Mouse (Mus musculus) heart, embryonic 13.5 days (tissue): ENCODE measurements around the gene Htt. TPM values are rescaled to one million over a fixed set of nuclear protein-coding genes. Genes with fewer than 3 reads are reported as not detected.

Source experiments
- ATAC-seq: fragments of 200-750 bp; cut with Nextera tagmentation; 2 replicates; pipeline ENCODE4 v1.8.0; 2017; ENCODE audit warnings: moderate TSS enrichment; ENCODE audit not compliant: insufficient number of reproducible peaks, low FRiP score, low TSS enrichment; ENCODE audit errors: extremely low read depth
- H3K27ac ChIP-seq: fragments of 300-500 bp; sonication (generic); replicated peaks from 2 replicates; pipeline ENCODE4 v1.5.1; 2015; ENCODE audit warnings: moderate library complexity, mild to moderate bottlenecking, inconsistent platforms
- H3K27me3 ChIP-seq: fragments of 300-500 bp; sonication (generic); replicated peaks from 2 replicates; pipeline ENCODE4 v1.6.1; 2015; ENCODE audit warnings: mild to moderate bottlenecking, inconsistent platforms
- H3K36me3 ChIP-seq: fragments of 300-500 bp; sonication (generic); 2 replicates; pipeline ENCODE4 v1.6.1; 2015; ENCODE audit warnings: mild to moderate bottlenecking, inconsistent platforms
- H3K4me1 ChIP-seq: fragments of 300-500 bp; sonication (generic); 2 replicates; pipeline ENCODE4 v1.6.1; 2015; ENCODE audit warnings: inconsistent platforms
- H3K4me2 ChIP-seq: fragments of 300-500 bp; sonication (generic); 2 replicates; pipeline ENCODE4 v1.6.1; 2015; ENCODE audit warnings: inconsistent platforms, mild to moderate bottlenecking, moderate library complexity
- H3K4me3 ChIP-seq: fragments of 300-500 bp; sonication (generic); 2 replicates; pipeline ENCODE4 v1.5.1; 2015; ENCODE audit warnings: moderate library complexity, mild to moderate bottlenecking, inconsistent platforms
- H3K9ac ChIP-seq: fragments of 300-500 bp; sonication (generic); 2 replicates; pipeline ENCODE4 v1.6.1; 2015; ENCODE audit warnings: inconsistent platforms, mild to moderate bottlenecking, moderate library complexity
- H3K9me3 ChIP-seq: fragments of 300-500 bp; sonication (generic); 2 replicates; pipeline ENCODE4 v1.6.1; 2016; ENCODE audit warnings: inconsistent platforms
- WGBS: fragments of 180-500 bp; shearing (Covaris S2); methylation state at CpG from one replicate; pipeline ENCODE4 v1.1.7; 2015; ENCODE audit warnings: mixed read lengths; 5-methylcytosine and 5-hydroxymethylcytosine counted together
- polyA plus RNA-seq: library from polyadenylated mRNA; unstranded; fragments of >200 nt; fragmentation: Nextera tagmentation; extraction: Ambion mirVana; gene quantifications from 2 replicates; pipeline ENCODE4 v1.2.1, GENCODE M21; 2015

The Htt gene
- polyA plus RNA-seq, 1 experiment from 2014 or later = 8.4 TPM

- Histone ChIP-seq H3K27me3 (no peaks in the 10 kb centered on the region), H3K9me3 (no peaks in the 10 kb centered on the region), H3K4me3 (no peak overlapping the region), H3K9ac (no peak overlapping the region; the same call in 1 of the 2 replicates), H3K36me3 (peaks cover 13% of the 10 kb centered on the region), H3K4me2 (no peak overlapping the region), H3K4me1 (peaks cover 19% of the 10 kb centered on the region), H3K27ac (peak overlapping the region; percentile 29; the same call in 1 of the 2 replicates)
- no peak for ATAC-seq
- WGBS = 0% methylated on average over 1 of the region's 1 CpGs
Observed at GRCm38 (mm10) chr5:34915801-34916200, 154.3 kb downstream of the Htt start.

- WGBS = 76% methylated on average over 10 of the region's 10 CpGs
- H3K27ac ChIP-seq = no peak overlapping the region
- no peak overlapping the region for H3K4me2 ChIP-seq
- no peak for ATAC-seq
- peaks cover 13% of the 10 kb centered on the region for H3K36me3 ChIP-seq
- no peak overlapping the region for H3K9ac ChIP-seq
- no peak overlapping the region for H3K4me3 ChIP-seq
- peaks cover 19% of the 10 kb centered on the region for H3K4me1 ChIP-seq
- no peaks in the 10 kb centered on the region for H3K9me3 ChIP-seq
- no peaks in the 10 kb centered on the region for H3K27me3 ChIP-seq
Observed at GRCm38 (mm10) chr5:34917234-34917655, 155.7 kb downstream of the Htt start.

GRCm38 (mm10) chr5:34918785-34919184 is 157.2 kb downstream of the Htt start:
- no peaks in the 10 kb centered on the region for H3K9me3 ChIP-seq
- WGBS = 70% methylated on average over 3 of the region's 3 CpGs
- no peak overlapping the region for H3K27ac ChIP-seq
- H3K27me3 ChIP-seq = no peaks in the 10 kb centered on the region
- peaks cover 19% of the 10 kb centered on the region for H3K4me1 ChIP-seq
- peaks cover 24% of the 10 kb centered on the region for H3K36me3 ChIP-seq
- H3K9ac ChIP-seq = no peak overlapping the region
- H3K4me2 ChIP-seq = no peak overlapping the region
- no peak for ATAC-seq
- H3K4me3 ChIP-seq = no peak overlapping the region

GRCm38 (mm10) chr5:34922531-34922930 is 161.0 kb downstream of the Htt start:
- no peak overlapping the region for H3K4me2 ChIP-seq
- no peak overlapping the region for H3K4me3 ChIP-seq
- WGBS = 72% methylated on average over 6 of the region's 6 CpGs
- ATAC-seq = no peak
- H3K27me3 ChIP-seq = no peaks in the 10 kb centered on the region
- no peak overlapping the region for H3K27ac ChIP-seq
- H3K9ac ChIP-seq = no peak overlapping the region
- H3K36me3 ChIP-seq = peaks cover 50% of the 10 kb centered on the region
- H3K9me3 ChIP-seq = no peaks in the 10 kb centered on the region
- peaks cover 15% of the 10 kb centered on the region; the same call in 1 of the 2 replicates for H3K4me1 ChIP-seq

GRCm38 (mm10) chr5:34923920-34924319 is 162.4 kb downstream of the Htt start:
- no peak overlapping the region for H3K4me3 ChIP-seq
- no peak overlapping the region for H3K9ac ChIP-seq
- H3K27me3 ChIP-seq = no peaks in the 10 kb centered on the region
- no peaks in the 10 kb centered on the region for H3K9me3 ChIP-seq
- no peak overlapping the region for H3K27ac ChIP-seq
- H3K36me3 ChIP-seq = peaks cover 50% of the 10 kb centered on the region
- peaks cover 8% of the 10 kb centered on the region; the same call in 1 of the 2 replicates for H3K4me1 ChIP-seq
- H3K4me2 ChIP-seq = no peak overlapping the region
- no peak for ATAC-seq
- 77% methylated on average over 4 of the region's 4 CpGs for WGBS

GRCm38 (mm10) chr5:34924519-34924918 is 163.0 kb downstream of the Htt start:
- no peak overlapping the region for H3K4me3 ChIP-seq
- H3K4me2 ChIP-seq = no peak overlapping the region
- H3K4me1 ChIP-seq = peaks cover 7% of the 10 kb centered on the region; the same call in 1 of the 2 replicates
- H3K36me3 ChIP-seq = peaks cover 50% of the 10 kb centered on the region
- 71% methylated on average over 7 of the region's 7 CpGs for WGBS
- H3K9me3 ChIP-seq = no peaks in the 10 kb centered on the region
- H3K27ac ChIP-seq = no peak overlapping the region
- H3K9ac ChIP-seq = no peak overlapping the region
- H3K27me3 ChIP-seq = no peaks in the 10 kb centered on the region
- ATAC-seq = no peak

GRCm38 (mm10) chr5:34927648-34928047 is 166.1 kb downstream of the Htt start:
- peaks cover 37% of the 10 kb centered on the region for H3K36me3 ChIP-seq
- H3K27ac ChIP-seq = no peak overlapping the region
- no peak overlapping the region for H3K4me3 ChIP-seq
- H3K4me2 ChIP-seq = no peak overlapping the region
- H3K4me1 ChIP-seq = peaks cover 27% of the 10 kb centered on the region
- 89% methylated on average over 4 of the region's 4 CpGs for WGBS
- H3K27me3 ChIP-seq = no peaks in the 10 kb centered on the region
- no peak overlapping the region for H3K9ac ChIP-seq
- no peaks in the 10 kb centered on the region for H3K9me3 ChIP-seq
- no peak for ATAC-seq

GRCm38 (mm10) chr5:34930151-34930975 is 168.8 kb downstream of the Htt start:
- Histone ChIP-seq H3K27ac (no peak overlapping the region), H3K27me3 (no peaks in the 10 kb centered on the region), H3K4me2 (no peak overlapping the region), H3K4me1 (peaks cover 22% of the 10 kb centered on the region), H3K9me3 (no peaks in the 10 kb centered on the region), H3K9ac (no peak overlapping the region), H3K4me3 (no peak overlapping the region), H3K36me3 (peaks cover 10% of the 10 kb centered on the region)
- WGBS = 74% methylated on average over 9 of the region's 9 CpGs
- no peak for ATAC-seq

GRCm38 (mm10) chr5:34931091-34931490 is 169.6 kb downstream of the Htt start:
- peaks cover 3% of the 10 kb centered on the region for H3K36me3 ChIP-seq
- H3K9me3 ChIP-seq = no peaks in the 10 kb centered on the region
- no peak overlapping the region for H3K4me3 ChIP-seq
- ATAC-seq = no peak
- H3K27me3 ChIP-seq = no peaks in the 10 kb centered on the region
- H3K4me2 ChIP-seq = no peak overlapping the region
- H3K9ac ChIP-seq = 0 out of 2 replicates have a peak overlapping the region, but pooled peaks have one; percentile 50
- H3K4me1 ChIP-seq = peaks cover 22% of the 10 kb centered on the region
- H3K27ac ChIP-seq = peak overlapping the region; percentile 83; the same call in 1 of the 2 replicates
- 56% methylated on average over 2 of the region's 2 CpGs for WGBS

GRCm38 (mm10) chr5:34931516-34932457 is 170.2 kb downstream of the Htt start:
- Histone ChIP-seq H3K4me3 (no peak overlapping the region), H3K4me1 (peaks cover 22% of the 10 kb centered on the region), H3K9ac (peak overlapping the region; percentile 50; the same call in 1 of the 2 replicates), H3K36me3 (no peaks in the 10 kb centered on the region), H3K27ac (peak overlapping the region; percentile 83), H3K27me3 (no peaks in the 10 kb centered on the region), H3K4me2 (peak overlapping the region; percentile 26; the same call in 1 of the 2 replicates), H3K9me3 (no peaks in the 10 kb centered on the region)
- no peak for ATAC-seq
- WGBS = 30% methylated on average over 11 of the region's 11 CpGs

- Histone ChIP-seq H3K4me3 (no peak overlapping the region), H3K36me3 (no peaks in the 10 kb centered on the region), H3K4me2 (no peak overlapping the region), H3K27ac (peak overlapping the region; percentile 83), H3K9me3 (no peaks in the 10 kb centered on the region), H3K4me1 (peaks cover 22% of the 10 kb centered on the region), H3K27me3 (no peaks in the 10 kb centered on the region), H3K9ac (no peak overlapping the region)
- ATAC-seq = no peak
- WGBS = 52% methylated on average over 4 of the region's 4 CpGs
Observed at GRCm38 (mm10) chr5:34932458-34932806, 170.9 kb downstream of the Htt start.
